Mouse (Mus musculus) limb, embryonic 13.5 days (tissue): ENCODE results near the gene Gm10837. TPM values are rescaled to one million over a fixed set of nuclear protein-coding genes. Genes with fewer than 3 reads are reported as not detected.
"Not testable (repeated sequence)": the region's sequence is repeated elsewhere in the genome, so short reads cannot be mapped to it uniquely, and the experiment has no call there.

Experiments used
- ATAC-seq: fragments of 200-750 bp; cut with Nextera tagmentation; 2 replicates; pipeline ENCODE4 v1.8.0; 2017; ENCODE audit warnings: low read depth, moderate number of reproducible peaks, moderate TSS enrichment; ENCODE audit not compliant: low FRiP score
- H3K27ac ChIP-seq: fragments of 300-500 bp; sonication (generic); 2 replicates; pipeline ENCODE4 v1.5.1; 2015; ENCODE audit warnings: inconsistent platforms, mild to moderate bottlenecking, moderate library complexity
- H3K27me3 ChIP-seq: fragments of 300-500 bp; sonication (generic); 2 replicates; pipeline ENCODE4 v1.6.1; 2015; ENCODE audit warnings: mild to moderate bottlenecking, inconsistent platforms
- H3K36me3 ChIP-seq: fragments of 300-500 bp; sonication (generic); 2 replicates; pipeline ENCODE4 v1.6.1; 2015; ENCODE audit warnings: inconsistent platforms, mild to moderate bottlenecking, moderate library complexity
- H3K4me1 ChIP-seq: fragments of 300-500 bp; sonication (generic); 2 replicates; pipeline ENCODE4 v1.6.1; 2015; ENCODE audit warnings: inconsistent platforms
- H3K4me2 ChIP-seq: fragments of 300-500 bp; sonication (generic); replicated peaks from 2 replicates; pipeline ENCODE4 v1.6.1; 2015; ENCODE audit warnings: inconsistent platforms, mild to moderate bottlenecking, moderate library complexity
- H3K4me3 ChIP-seq: fragments of 300-500 bp; sonication (generic); 2 replicates; pipeline ENCODE4 v1.5.1; 2015; ENCODE audit warnings: moderate library complexity, mild to moderate bottlenecking, inconsistent platforms
- H3K9ac ChIP-seq: fragments of 300-500 bp; sonication (generic); 2 replicates; pipeline ENCODE4 v1.6.1; 2015; ENCODE audit warnings: mild to moderate bottlenecking, inconsistent platforms
- H3K9me3 ChIP-seq: fragments of 300-500 bp; sonication (generic); 2 replicates; pipeline ENCODE4 v1.6.1; 2016; ENCODE audit warnings: inconsistent platforms
- WGBS: fragments of 180-500 bp; shearing (Covaris S2); methylation state at CpG from one replicate; pipeline ENCODE4 v1.1.7; 2015; 5-methylcytosine and 5-hydroxymethylcytosine counted together
- polyA plus RNA-seq: library from polyadenylated mRNA; unstranded; fragments of >200 nt; fragmentation: Nextera tagmentation; extraction: Ambion mirVana; gene quantifications from 2 replicates; pipeline ENCODE4 v1.2.1, GENCODE M21; 2015

Gm10837 gene
- polyA plus RNA-seq, 1 experiment from 2014 or later: not detected

GRCm38 (mm10) chr14:122459332-122459731 lies 31.1 kb upstream of the Gm10837 start:
- H3K4me3 ChIP-seq, ATAC-seq, H3K9me3 ChIP-seq, H3K9ac ChIP-seq, H3K27ac ChIP-seq, H3K36me3 ChIP-seq, H3K4me2 ChIP-seq: not testable (repeated sequence)
- WGBS: 86% methylated on average over 12 of the region's 12 CpGs
- H3K4me1 ChIP-seq: peaks cover 20% of the 10 kb centered on the region; the same call in 1 of the 2 replicates
- peaks cover 51% of the 10 kb centered on the region for H3K27me3 ChIP-seq

- WGBS: 94% methylated on average over 1 of the region's 1 CpGs
- Histone ChIP-seq H3K4me1 (peaks cover 23% of the 10 kb centered on the region; the same call in 1 of the 2 replicates), H3K9ac (no peak overlapping the region), H3K4me2 (no peak overlapping the region), H3K4me3 (no peak overlapping the region), H3K36me3 (no peaks in the 10 kb centered on the region), H3K27ac (no peak overlapping the region), H3K9me3 (no peaks in the 10 kb centered on the region), H3K27me3 (peaks cover 53% of the 10 kb centered on the region)
- ATAC-seq: no peak
Observed at GRCm38 (mm10) chr14:122459776-122460175, 30.6 kb upstream of the Gm10837 start.

GRCm38 (mm10) chr14:122460226-122460625 lies 30.2 kb upstream of the Gm10837 start:
- H3K27me3 ChIP-seq: peaks cover 53% of the 10 kb centered on the region
- H3K9me3 ChIP-seq: no peaks in the 10 kb centered on the region
- H3K4me3 ChIP-seq: no peak overlapping the region
- no peak for ATAC-seq
- H3K27ac ChIP-seq: no peak overlapping the region
- H3K9ac ChIP-seq: no peak overlapping the region
- H3K36me3 ChIP-seq: no peaks in the 10 kb centered on the region
- peak overlapping the region; percentile 14; the same call in 1 of the 2 replicates for H3K4me2 ChIP-seq
- peaks cover 28% of the 10 kb centered on the region for H3K4me1 ChIP-seq
- 39% methylated on average over 5 of the region's 5 CpGs for WGBS

GRCm38 (mm10) chr14:122461500-122461899 lies 28.9 kb upstream of the Gm10837 start:
- Histone ChIP-seq H3K9me3 (no peaks in the 10 kb centered on the region), H3K36me3 (no peaks in the 10 kb centered on the region), H3K4me3 (peak overlapping the region; percentile 62), H3K4me1 (peaks cover 34% of the 10 kb centered on the region), H3K9ac (no peak overlapping the region), H3K4me2 (peak overlapping the region; percentile 91), H3K27ac (no peak overlapping the region), H3K27me3 (peaks cover 58% of the 10 kb centered on the region)
- WGBS: 35% methylated on average over 3 of the region's 3 CpGs
- no peak for ATAC-seq

- H3K4me1 ChIP-seq: peaks cover 34% of the 10 kb centered on the region
- H3K27ac ChIP-seq: no peak overlapping the region
- peak overlapping the region; percentile 91 for H3K4me2 ChIP-seq
- H3K4me3 ChIP-seq: peak overlapping the region; percentile 62
- H3K27me3 ChIP-seq: peaks cover 62% of the 10 kb centered on the region
- ATAC-seq: no peak
- peak overlapping the region; percentile 39; the same call in 1 of the 2 replicates for H3K9ac ChIP-seq
- no peaks in the 10 kb centered on the region for H3K9me3 ChIP-seq
- H3K36me3 ChIP-seq: no peaks in the 10 kb centered on the region
- 18% methylated on average over 9 of the region's 9 CpGs for WGBS
Observed at GRCm38 (mm10) chr14:122461966-122462365, 28.4 kb upstream of the Gm10837 start.

- peak overlapping the region; percentile 62 for H3K4me3 ChIP-seq
- H3K27ac ChIP-seq: peak overlapping the region; percentile 52; the same call in 1 of the 2 replicates
- no peak for ATAC-seq
- H3K36me3 ChIP-seq: no peaks in the 10 kb centered on the region
- peaks cover 34% of the 10 kb centered on the region for H3K4me1 ChIP-seq
- WGBS: 8% methylated on average over 17 of the region's 17 CpGs
- H3K4me2 ChIP-seq: peak overlapping the region; percentile 91
- H3K9ac ChIP-seq: peak overlapping the region; percentile 74
- no peaks in the 10 kb centered on the region for H3K9me3 ChIP-seq
- peaks cover 68% of the 10 kb centered on the region for H3K27me3 ChIP-seq
Observed at GRCm38 (mm10) chr14:122462689-122463079, 27.7 kb upstream of the Gm10837 start.

GRCm38 (mm10) chr14:122463080-122463691 lies 27.2 kb upstream of the Gm10837 start:
- WGBS: 1% methylated on average over 40 of the region's 40 CpGs
- no peaks in the 10 kb centered on the region for H3K9me3 ChIP-seq
- peaks cover 73% of the 10 kb centered on the region for H3K27me3 ChIP-seq
- H3K36me3 ChIP-seq: no peaks in the 10 kb centered on the region
- peaks cover 35% of the 10 kb centered on the region for H3K4me1 ChIP-seq
- H3K27ac ChIP-seq: peak overlapping the region; percentile 52; the same call in 1 of the 2 replicates
- 0 out of 2 replicates have a peak, but pooled peaks have one; percentile 2 for ATAC-seq
- H3K4me2 ChIP-seq: peak overlapping the region; percentile 91
- H3K9ac ChIP-seq: peak overlapping the region; percentile 74
- H3K4me3 ChIP-seq: peak overlapping the region; percentile 62

- Histone ChIP-seq H3K27ac (peak overlapping the region; percentile 81), H3K4me2 (peak overlapping the region; percentile 91), H3K4me3 (peak overlapping the region; percentile 62), H3K4me1 (peaks cover 39% of the 10 kb centered on the region), H3K27me3 (peaks cover 80% of the 10 kb centered on the region), H3K9ac (peak overlapping the region; percentile 74)
- WGBS: under 1% methylated on average over 58 of the region's 58 CpGs
- H3K9me3 ChIP-seq, H3K36me3 ChIP-seq: not testable (repeated sequence)
- ATAC-seq: peak; percentile 28; the same call in 1 of the 2 replicates
Observed at GRCm38 (mm10) chr14:122463734-122464341, 26.5 kb upstream of the Gm10837 start.

- peak overlapping the region; percentile 91 for H3K4me2 ChIP-seq
- no peaks in the 10 kb centered on the region for H3K9me3 ChIP-seq
- no peaks in the 10 kb centered on the region for H3K36me3 ChIP-seq
- H3K4me3 ChIP-seq: peak overlapping the region; percentile 62
- peak overlapping the region; percentile 81 for H3K27ac ChIP-seq
- H3K4me1 ChIP-seq: peaks cover 39% of the 10 kb centered on the region
- peaks cover 85% of the 10 kb centered on the region for H3K27me3 ChIP-seq
- H3K9ac ChIP-seq: peak overlapping the region; percentile 74
- 0 out of 2 replicates have a peak, but pooled peaks have one; percentile 0 for ATAC-seq
- WGBS: under 1% methylated on average over 52 of the region's 62 CpGs
Observed at GRCm38 (mm10) chr14:122464351-122464762, 26.0 kb upstream of the Gm10837 start.

GRCm38 (mm10) chr14:122464763-122465741 lies 25.3 kb upstream of the Gm10837 start, which contains the start of gene Zic5:
Zic5 (minus strand) TSS chr14:122465677.
- under 1% methylated on average over 48 of the region's 62 CpGs for WGBS
- Histone ChIP-seq H3K27me3 (peaks cover 88% of the 10 kb centered on the region), H3K27ac (peak within 1 kb of the TSS; percentile 81), H3K9me3 (no peaks in the 10 kb centered on the region), H3K4me2 (peak within 1 kb of the TSS; percentile 91), H3K4me1 (peaks cover 39% of the 10 kb centered on the region), H3K9ac (peak within 1 kb of the TSS; percentile 74), H3K4me3 (peak within 1 kb of the TSS; percentile 62), H3K36me3 (no peaks in the 10 kb centered on the region)
- ATAC-seq: peak; percentile 78

- H3K27ac ChIP-seq: no peak overlapping the region
- H3K36me3 ChIP-seq: no peaks in the 10 kb centered on the region
Observed at GRCm38 (mm10) chr14:122465931-122466490, 24.4 kb upstream of the Gm10837 start.

More at GRCm38 (mm10) chr14:122465931-122466490, 24.4 kb upstream of the Gm10837 start:
- ATAC-seq: no peak
- H3K27me3 ChIP-seq: peaks cover 93% of the 10 kb centered on the region
- peaks cover 39% of the 10 kb centered on the region for H3K4me1 ChIP-seq
- peak overlapping the region; percentile 91 for H3K4me2 ChIP-seq
- WGBS: 25% methylated on average over 13 of the region's 13 CpGs
- no peaks in the 10 kb centered on the region for H3K9me3 ChIP-seq
- H3K9ac ChIP-seq: no peak overlapping the region
- peak overlapping the region; percentile 62 for H3K4me3 ChIP-seq
